Mouse (Mus musculus) olfactory bulb, adult 2 months (tissue): ENCODE results near the gene Tpm1.
A peak's percentile ranks its signal among the peaks of the same experiment; 100 is the strongest.

ENCODE experiments used
- CTCF ChIP-seq: fragments of 200-500 bp; IDR thresholded peaks from 2 replicates; pipeline ENCODE4 v1.5.1; 2012; ENCODE audit warnings: low read depth, mild to moderate bottlenecking, low read length, moderate library complexity; ENCODE audit not compliant: insufficient read depth
- POLR2A ChIP-seq: fragments of 200-500 bp; IDR thresholded peaks from 2 replicates; pipeline ENCODE4 v1.6.1; 2012; ENCODE audit warnings: mild to moderate bottlenecking, low read depth, low read length, moderate library complexity; ENCODE audit not compliant: insufficient read depth

GRCm38 (mm10) chr9:67001050-67001449, 48.2 kb downstream of the Tpm1 start:
- peak; percentile 75; the same call in 1 of the 2 replicates for TF ChIP-seq CTCF
- TF ChIP-seq POLR2A: no peak
